Mouse (Mus musculus) midbrain, embryonic 16.5 days (tissue): ENCODE measurements around the gene Col26a1. TPM values are rescaled to one million over a fixed set of nuclear protein-coding genes. Genes with fewer than 3 reads are reported as not detected.

ENCODE experiments used
- ATAC-seq: fragments of 200-750 bp; cut with Nextera tagmentation; 2 replicates; pipeline ENCODE4 v1.8.0; 2017; ENCODE audit warnings: moderate TSS enrichment
- H3K27ac ChIP-seq: fragments of 300-500 bp; sonication (generic); 2 replicates; pipeline ENCODE4 v1.5.1; 2014; ENCODE audit warnings: mild to moderate bottlenecking, low read length, mixed read lengths
- H3K27me3 ChIP-seq: fragments of 300-500 bp; sonication (generic); 2 replicates; pipeline ENCODE4 v1.6.1; 2014; ENCODE audit warnings: low read depth, low read length, mixed read lengths; ENCODE audit not compliant: control insufficient read depth, insufficient read depth
- H3K36me3 ChIP-seq: fragments of 300-500 bp; sonication (generic); 2 replicates; pipeline ENCODE4 v1.6.1; 2014; ENCODE audit warnings: mild to moderate bottlenecking, low read length, moderate library complexity, mixed read lengths; ENCODE audit not compliant: control insufficient read depth, insufficient read depth
- H3K4me1 ChIP-seq: fragments of 300-500 bp; sonication (generic); 2 replicates; pipeline ENCODE4 v1.6.1; 2014; ENCODE audit warnings: mild to moderate bottlenecking, low read length, mixed read lengths; ENCODE audit not compliant: control insufficient read depth, insufficient read depth
- H3K4me2 ChIP-seq: fragments of 300-500 bp; sonication (generic); 2 replicates; pipeline ENCODE4 v1.6.1; 2014; ENCODE audit warnings: mild to moderate bottlenecking, low read length, mixed read lengths
- H3K4me3 ChIP-seq: fragments of 300-500 bp; sonication (generic); 2 replicates; pipeline ENCODE4 v1.5.1; 2014; ENCODE audit warnings: low read depth, mild to moderate bottlenecking, low read length, moderate library complexity, mixed read lengths
- H3K9ac ChIP-seq: fragments of 300-500 bp; sonication (generic); 2 replicates; pipeline ENCODE4 v1.6.1; 2014; ENCODE audit warnings: low read depth, low read length, mixed read lengths
- H3K9me3 ChIP-seq: fragments of 300-500 bp; sonication (generic); replicated peaks from 2 replicates; pipeline ENCODE4 v1.6.1; 2014; ENCODE audit warnings: mild to moderate bottlenecking, low read length, mixed read lengths; ENCODE audit not compliant: control insufficient read depth, poor library complexity, severe bottlenecking
- WGBS: fragments of 180-500 bp; shearing (Covaris S2); extraction: QIAGEN DNeasy Blood & Tissue Kit; methylation state at CpG from one replicate; pipeline ENCODE4 v1.1.7; 2014; 5-methylcytosine and 5-hydroxymethylcytosine counted together
- polyA plus RNA-seq: library from polyadenylated mRNA; unstranded; fragments of >200 nt; fragmentation: Nextera tagmentation; extraction: Ambion mirVana; gene quantifications from 2 replicates; pipeline ENCODE4 v1.2.1, GENCODE M21; 2015

The Col26a1 gene
- polyA plus RNA-seq, 1 experiment from 2014 or later: 24.4 TPM

GRCm38 (mm10) chr5:136779946-136780345 lies 103.1 kb downstream of the Col26a1 start:
- no peak overlapping the region for H3K27ac ChIP-seq
- H3K27me3 ChIP-seq: no peaks in the 10 kb centered on the region
- H3K9me3 ChIP-seq: 0 out of 2 replicates have a peak, but pooled peaks cover 4% of the 10 kb centered on the region
- H3K4me2 ChIP-seq: no peak overlapping the region
- ATAC-seq: no peak
- no peak overlapping the region for H3K9ac ChIP-seq
- WGBS: 84% methylated on average over 6 of the region's 6 CpGs
- H3K4me3 ChIP-seq: no peak overlapping the region
- H3K36me3 ChIP-seq: no peaks in the 10 kb centered on the region
- no peaks in the 10 kb centered on the region for H3K4me1 ChIP-seq

GRCm38 (mm10) chr5:136775548-136775947 lies 107.5 kb downstream of the Col26a1 start:
- no peak for ATAC-seq
- Histone ChIP-seq H3K9me3 (0 out of 2 replicates have a peak, but pooled peaks cover 5% of the 10 kb centered on the region), H3K9ac (no peak overlapping the region), H3K4me2 (no peak overlapping the region), H3K27me3 (no peaks in the 10 kb centered on the region), H3K27ac (no peak overlapping the region), H3K36me3 (no peaks in the 10 kb centered on the region), H3K4me3 (no peak overlapping the region), H3K4me1 (no peaks in the 10 kb centered on the region)
- 80% methylated on average over 3 of the region's 3 CpGs for WGBS

GRCm38 (mm10) chr5:136773044-136774039 lies 109.7 kb downstream of the Col26a1 start:
- Histone ChIP-seq H3K4me2 (no peak overlapping the region), H3K27ac (no peak overlapping the region), H3K9ac (no peak overlapping the region), H3K36me3 (no peaks in the 10 kb centered on the region), H3K27me3 (no peaks in the 10 kb centered on the region), H3K9me3 (0 out of 2 replicates have a peak, but pooled peaks cover 5% of the 10 kb centered on the region), H3K4me1 (no peaks in the 10 kb centered on the region), H3K4me3 (no peak overlapping the region)
- WGBS: 60% methylated on average over 22 of the region's 22 CpGs
- no peak for ATAC-seq

- no peaks in the 10 kb centered on the region for H3K27me3 ChIP-seq
- H3K36me3 ChIP-seq: no peaks in the 10 kb centered on the region
- no peak overlapping the region for H3K4me3 ChIP-seq
- no peak for ATAC-seq
- 0 out of 2 replicates have a peak, but pooled peaks cover 5% of the 10 kb centered on the region for H3K9me3 ChIP-seq
- no peaks in the 10 kb centered on the region for H3K4me1 ChIP-seq
- H3K4me2 ChIP-seq: no peak overlapping the region
- no peak overlapping the region for H3K9ac ChIP-seq
- 91% methylated on average over 10 of the region's 10 CpGs for WGBS
- no peak overlapping the region for H3K27ac ChIP-seq
Observed at GRCm38 (mm10) chr5:136771132-136771531, 111.9 kb downstream of the Col26a1 start.

- no peaks in the 10 kb centered on the region for H3K27me3 ChIP-seq
- WGBS: 79% methylated on average over 9 of the region's 9 CpGs
- ATAC-seq: no peak
- H3K9ac ChIP-seq: no peak overlapping the region
- no peak overlapping the region for H3K4me3 ChIP-seq
- H3K4me1 ChIP-seq: no peaks in the 10 kb centered on the region
- H3K9me3 ChIP-seq: no peaks in the 10 kb centered on the region
- no peak overlapping the region for H3K4me2 ChIP-seq
- no peaks in the 10 kb centered on the region for H3K36me3 ChIP-seq
- H3K27ac ChIP-seq: no peak overlapping the region
Observed at GRCm38 (mm10) chr5:136767304-136767703, 115.7 kb downstream of the Col26a1 start.

- no peak overlapping the region for H3K4me3 ChIP-seq
- no peak overlapping the region for H3K27ac ChIP-seq
- ATAC-seq: no peak
- H3K4me1 ChIP-seq: no peaks in the 10 kb centered on the region
- H3K36me3 ChIP-seq: no peaks in the 10 kb centered on the region
- H3K9me3 ChIP-seq: no peaks in the 10 kb centered on the region
- WGBS: 42% methylated on average over 8 of the region's 8 CpGs
- H3K27me3 ChIP-seq: no peaks in the 10 kb centered on the region
- no peak overlapping the region for H3K9ac ChIP-seq
- no peak overlapping the region for H3K4me2 ChIP-seq
Observed at GRCm38 (mm10) chr5:136764157-136764669, 118.8 kb downstream of the Col26a1 start.

GRCm38 (mm10) chr5:136760345-136760744 lies 122.7 kb downstream of the Col26a1 start:
- Histone ChIP-seq H3K36me3 (no peaks in the 10 kb centered on the region), H3K9ac (no peak overlapping the region), H3K27me3 (no peaks in the 10 kb centered on the region), H3K4me2 (no peak overlapping the region), H3K27ac (no peak overlapping the region), H3K4me3 (no peak overlapping the region), H3K4me1 (no peaks in the 10 kb centered on the region), H3K9me3 (no peaks in the 10 kb centered on the region)
- ATAC-seq: no peak
- 78% methylated on average over 6 of the region's 6 CpGs for WGBS

GRCm38 (mm10) chr5:136759781-136760180 lies 123.2 kb downstream of the Col26a1 start:
- Histone ChIP-seq H3K4me3 (no peak overlapping the region), H3K36me3 (no peaks in the 10 kb centered on the region), H3K27ac (no peak overlapping the region), H3K9ac (no peak overlapping the region), H3K9me3 (no peaks in the 10 kb centered on the region), H3K27me3 (no peaks in the 10 kb centered on the region), H3K4me1 (no peaks in the 10 kb centered on the region), H3K4me2 (no peak overlapping the region)
- WGBS: 51% methylated on average over 6 of the region's 6 CpGs
- no peak for ATAC-seq

GRCm38 (mm10) chr5:136755696-136756095 lies 127.3 kb downstream of the Col26a1 start:
- Histone ChIP-seq H3K36me3 (no peaks in the 10 kb centered on the region), H3K4me1 (no peaks in the 10 kb centered on the region), H3K27ac (no peak overlapping the region), H3K4me3 (no peak overlapping the region), H3K4me2 (no peak overlapping the region), H3K27me3 (no peaks in the 10 kb centered on the region), H3K9ac (no peak overlapping the region), H3K9me3 (no peaks in the 10 kb centered on the region)
- no peak for ATAC-seq
- 5% methylated on average over 3 of the region's 3 CpGs for WGBS
